Mouse (Mus musculus) megakaryocyte, embryonic 14.5 days (primary cell): ENCODE measurements at regions not wholly inside any gene's neighbourhood (a gene's known extent, or its start where the extent isn't known, plus 50 kb on each side); places are given as distances from the start of the nearest gene placed in this dataset.

Source experiments
- FLI1 ChIP-seq: IDR thresholded peaks from 2 replicates; pipeline ENCODE4 v1.6.1; 2012; ENCODE audit warnings: low read length, inconsistent platforms, mixed read lengths
- GATA1 ChIP-seq: IDR thresholded peaks from 3 replicates; pipeline ENCODE4 v1.6.1; 2012; ENCODE audit warnings: mixed read lengths, low read length, inconsistent platforms, borderline replicate concordance

DNA sequence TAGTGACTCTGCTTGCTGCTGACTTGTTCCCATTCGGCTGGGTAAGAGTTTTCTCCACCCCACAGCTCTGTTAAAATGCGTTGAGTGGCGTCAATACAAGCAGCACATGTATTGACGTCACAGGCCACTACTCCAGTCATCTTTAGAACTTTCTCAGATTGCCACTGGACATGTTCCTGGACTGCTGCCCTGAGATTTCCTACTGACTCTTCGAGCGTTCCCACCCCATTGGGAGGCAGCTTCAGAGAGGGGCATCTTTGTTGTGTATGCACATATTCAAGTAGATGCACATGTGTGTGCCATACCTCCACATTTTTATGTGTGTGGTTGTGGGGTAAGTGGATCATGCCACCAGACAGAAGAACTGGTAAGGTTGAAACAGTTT, 202.2 kb upstream of the Mocs1 start:
- no peak for TF ChIP-seq GATA1
- TF ChIP-seq FLI1, result no peak
